Mouse (Mus musculus): Measurements from ENCODE around the gene Tuba8. TPM values are rescaled to one million over a fixed set of nuclear protein-coding genes. Genes with fewer than 3 reads are reported as not detected.

Tuba8 gene
- total RNA-seq, 4 experiments from 2014 or later: 1.8 to 7.9 (median 4.5) TPM

- no peak for DNase-seq
Measured at GRCm38 (mm10) chr6:121197807-121198365, 12.6 kb upstream of the Tuba8 start.

GRCm38 (mm10) chr6:121200458-121200857 lies 10.0 kb upstream of the Tuba8 start:
- no peak for DNase-seq

- DNase-seq: no peak
Measured at GRCm38 (mm10) chr6:121202026-121202425, 8.5 kb upstream of the Tuba8 start.

- DNase-seq: no peak
Measured at GRCm38 (mm10) chr6:121206481-121206880, 4.0 kb upstream of the Tuba8 start.

- no peak for DNase-seq
Measured at GRCm38 (mm10) chr6:121209584-121209983, 912 bp upstream of the Tuba8 start.

GRCm38 (mm10) chr6:121210926-121211289 lies 412 bp downstream of the Tuba8 start:
- DNase-seq: no peak

GRCm38 (mm10) chr6:121211743-121212142 lies 1.2 kb downstream of the Tuba8 start:
- DNase-seq: no peak

GRCm38 (mm10) chr6:121212988-121213387 lies 2.5 kb downstream of the Tuba8 start:
- no peak for DNase-seq

GRCm38 (mm10) chr6:121214221-121214620 lies 3.7 kb downstream of the Tuba8 start:
- DNase-seq: no peak

- DNase-seq: no peak
Measured at GRCm38 (mm10) chr6:121214667-121215330, 4.3 kb downstream of the Tuba8 start.

- DNase-seq: no peak
Measured at GRCm38 (mm10) chr6:121215336-121215735, 4.8 kb downstream of the Tuba8 start.

GRCm38 (mm10) chr6:121215896-121216295 lies 5.4 kb downstream of the Tuba8 start:
- no peak for DNase-seq

GRCm38 (mm10) chr6:121216589-121217255 lies 6.2 kb downstream of the Tuba8 start:
- DNase-seq: no peak

GRCm38 (mm10) chr6:121218002-121218401 lies 7.5 kb downstream of the Tuba8 start:
- DNase-seq: no peak

GRCm38 (mm10) chr6:121219406-121219805 lies 8.9 kb downstream of the Tuba8 start:
- no peak for DNase-seq

- no peak for DNase-seq
Measured at GRCm38 (mm10) chr6:121220181-121220580, 9.7 kb downstream of the Tuba8 start.

- no peak for DNase-seq
Measured at GRCm38 (mm10) chr6:121221876-121222597, 11.5 kb downstream of the Tuba8 start.

- no peak for DNase-seq
Measured at GRCm38 (mm10) chr6:121223001-121223400, 12.5 kb downstream of the Tuba8 start.

- no peak for DNase-seq
Measured at GRCm38 (mm10) chr6:121224067-121224466, 13.6 kb downstream of the Tuba8 start.

- DNase-seq: no peak
Measured at GRCm38 (mm10) chr6:121224993-121225392, 14.5 kb downstream of the Tuba8 start.

- no peak for DNase-seq
Measured at GRCm38 (mm10) chr6:121226043-121226442, 15.5 kb downstream of the Tuba8 start.

GRCm38 (mm10) chr6:121226744-121227143 lies 16.2 kb downstream of the Tuba8 start:
- DNase-seq: no peak

GRCm38 (mm10) chr6:121228421-121228820 lies 17.9 kb downstream of the Tuba8 start:
- DNase-seq: no peak

Measured in adrenal gland, adult 8-10 months (tissue).